Mouse (Mus musculus) embryonic facial prominence, embryonic 14.5 days (tissue): ENCODE data around the gene Eef1akmt3. TPM values are rescaled to one million over a fixed set of nuclear protein-coding genes. Genes with fewer than 3 reads are reported as not detected.

Source experiments
- ATAC-seq: fragments of 200-750 bp; cut with Nextera tagmentation; 2 replicates; pipeline ENCODE4 v1.8.0; 2017; ENCODE audit warnings: low read depth, moderate number of reproducible peaks, moderate TSS enrichment
- DNase-seq: peaks from one replicate; pipeline ENCODE4 v3.0.0-alpha.2; 2015; ENCODE audit warnings: low spot score
- H3K27ac ChIP-seq: fragments of 300-500 bp; sonication (generic); replicated peaks from 2 replicates; pipeline ENCODE4 v1.5.1; 2014; ENCODE audit warnings: low read depth, mild to moderate bottlenecking, low read length, moderate library complexity
- H3K27me3 ChIP-seq: fragments of 300-500 bp; sonication (generic); replicated peaks from 2 replicates; pipeline ENCODE4 v1.6.1; 2014; ENCODE audit warnings: low read length; ENCODE audit not compliant: control insufficient read depth, insufficient read depth
- H3K36me3 ChIP-seq: fragments of 300-500 bp; sonication (generic); 2 replicates; pipeline ENCODE4 v1.6.1; 2014; ENCODE audit warnings: low read length, mixed read lengths; ENCODE audit not compliant: control insufficient read depth, insufficient read depth
- H3K4me1 ChIP-seq: fragments of 300-500 bp; sonication (generic); 2 replicates; pipeline ENCODE4 v1.6.1; 2014; ENCODE audit warnings: antibody characterized with exemption, low read length; ENCODE audit not compliant: control insufficient read depth, insufficient read depth
- H3K4me2 ChIP-seq: fragments of 300-500 bp; sonication (generic); 2 replicates; pipeline ENCODE4 v1.6.1; 2014; ENCODE audit warnings: low read depth, mild to moderate bottlenecking, low read length, moderate library complexity, mixed read lengths
- H3K4me3 ChIP-seq: fragments of 300-500 bp; sonication (generic); 2 replicates; pipeline ENCODE4 v1.5.1; 2014; ENCODE audit warnings: low read depth, mild to moderate bottlenecking, low read length
- H3K9ac ChIP-seq: fragments of 300-500 bp; sonication (generic); 2 replicates; pipeline ENCODE4 v1.6.1; 2014; ENCODE audit warnings: low read depth, mild to moderate bottlenecking, low read length, moderate library complexity, mixed read lengths
- H3K9me3 ChIP-seq: fragments of 300-500 bp; sonication (generic); 2 replicates; pipeline ENCODE4 v1.6.1; 2016; ENCODE audit warnings: low read length; ENCODE audit not compliant: control insufficient read depth
- WGBS: fragments of 180-500 bp; shearing (Covaris S2); extraction: QIAGEN DNeasy Blood & Tissue Kit; methylation state at CpG from one replicate; pipeline ENCODE4 v1.1.7; 2014; 5-methylcytosine and 5-hydroxymethylcytosine counted together
- polyA plus RNA-seq: library from polyadenylated mRNA; unstranded; fragments of >200 nt; fragmentation: Nextera tagmentation; extraction: Ambion mirVana; gene quantifications from 2 replicates; pipeline ENCODE4 v1.2.1, GENCODE M21; 2014

Eef1akmt3 gene
- polyA plus RNA-seq, 1 experiment from 2014 or later = 1.0 TPM

DNA sequence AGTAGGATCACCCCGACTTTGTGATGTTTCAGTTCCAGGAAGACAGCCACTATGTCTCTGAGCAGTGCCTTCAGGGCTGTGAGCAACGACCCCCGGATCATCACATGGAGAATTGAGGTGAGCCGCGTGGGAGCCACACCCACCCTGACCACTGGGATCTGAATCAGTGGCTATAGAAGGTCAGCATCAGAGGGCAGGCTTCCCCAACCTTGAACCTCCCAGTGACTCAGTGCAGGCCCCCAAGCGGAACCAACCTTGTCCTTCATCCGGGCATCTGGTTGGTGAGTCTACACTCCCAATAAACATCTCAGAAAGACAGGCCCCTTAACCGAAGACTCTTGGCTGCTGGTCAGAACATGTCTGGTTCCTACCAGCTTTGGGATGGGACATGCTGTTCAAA is 38.0 kb downstream of the Eef1akmt3 start:
- Histone ChIP-seq H3K27ac (no peak overlapping the region), H3K4me3 (no peak overlapping the region), H3K27me3 (no peaks in the 10 kb centered on the region), H3K9me3 (no peaks in the 10 kb centered on the region), H3K4me2 (no peak overlapping the region), H3K4me1 (no peaks in the 10 kb centered on the region), H3K9ac (no peak overlapping the region), H3K36me3 (peaks cover 25% of the 10 kb centered on the region)
- no peak for DNase-seq
- 82% methylated on average over 8 of the region's 8 CpGs for WGBS
- no peak for ATAC-seq

DNA sequence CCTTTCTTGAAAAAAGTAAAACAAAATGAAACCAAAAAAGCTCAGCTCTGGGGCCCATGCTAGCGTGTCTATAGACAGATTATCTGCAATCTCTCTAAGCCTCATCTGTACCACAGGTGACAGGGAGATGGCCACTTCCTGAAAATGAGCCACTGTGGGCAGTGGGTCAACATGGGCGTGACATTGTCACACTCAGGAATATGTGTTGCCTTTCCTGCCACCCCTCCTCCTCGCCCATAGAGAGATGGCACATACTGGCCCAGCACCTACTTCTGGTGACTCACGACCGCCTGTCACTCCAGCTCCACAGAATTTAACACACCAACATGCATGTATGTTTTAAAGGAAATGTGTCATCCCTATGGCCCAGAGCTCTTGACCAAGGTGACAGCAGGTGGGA is 38.5 kb downstream of the Eef1akmt3 start:
- DNase-seq = no peak
- Histone ChIP-seq H3K4me1 (no peaks in the 10 kb centered on the region), H3K27ac (no peak overlapping the region), H3K36me3 (peaks cover 31% of the 10 kb centered on the region), H3K27me3 (no peaks in the 10 kb centered on the region), H3K4me3 (no peak overlapping the region), H3K4me2 (no peak overlapping the region), H3K9ac (no peak overlapping the region), H3K9me3 (no peaks in the 10 kb centered on the region)
- 82% methylated on average over 5 of the region's 5 CpGs for WGBS
- ATAC-seq = no peak

DNA sequence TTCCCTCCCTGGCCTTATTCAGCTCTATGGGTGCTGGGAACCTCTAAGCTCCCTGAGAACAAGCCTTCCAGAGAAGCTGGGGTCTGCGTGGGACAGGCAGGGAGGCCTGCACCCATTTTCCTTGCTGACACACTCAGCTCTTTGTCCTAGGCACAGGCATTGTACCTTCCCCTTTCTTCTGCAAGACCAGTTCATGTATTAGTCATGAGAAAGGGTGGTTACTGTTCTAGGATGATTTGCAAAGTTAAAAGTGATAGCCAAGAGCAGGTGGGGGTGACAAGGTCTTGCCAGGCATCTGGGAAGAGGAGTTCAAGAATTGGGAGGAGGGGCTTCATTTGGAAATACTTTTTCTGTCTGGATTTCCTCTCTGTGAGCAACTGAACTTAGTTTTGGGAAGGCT is 39.3 kb downstream of the Eef1akmt3 start:
- H3K36me3 ChIP-seq = peaks cover 38% of the 10 kb centered on the region
- DNase-seq (no peak), ATAC-seq (no peak)
- H3K27ac ChIP-seq = no peak overlapping the region
- 83% methylated on average over 1 of the region's 1 CpGs for WGBS
- H3K4me3 ChIP-seq = no peak overlapping the region
- H3K9me3 ChIP-seq = no peaks in the 10 kb centered on the region
- H3K9ac ChIP-seq = no peak overlapping the region
- no peak overlapping the region for H3K4me2 ChIP-seq
- no peaks in the 10 kb centered on the region for H3K4me1 ChIP-seq
- no peaks in the 10 kb centered on the region for H3K27me3 ChIP-seq

DNA sequence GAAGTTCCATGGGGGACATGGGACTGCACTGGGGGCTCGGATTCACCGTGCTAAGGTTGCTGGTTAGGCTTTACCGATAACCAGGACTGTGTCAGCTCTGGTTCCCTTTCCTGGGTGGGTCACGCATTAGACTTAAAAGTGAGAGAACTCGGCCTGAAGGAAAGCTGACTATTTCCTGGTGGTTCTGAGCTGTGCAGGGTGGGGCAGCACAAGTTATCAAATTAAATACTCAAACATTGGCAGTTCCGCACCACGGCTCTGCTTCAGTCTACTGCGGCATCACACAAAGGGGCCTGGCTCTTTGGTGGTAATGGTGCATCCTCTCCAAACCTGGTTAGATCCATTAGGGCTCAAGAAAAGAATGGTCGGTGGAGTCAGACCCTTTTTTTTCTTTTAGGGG is 40.0 kb downstream of the Eef1akmt3 start:
- 0 out of 2 replicates have a peak overlapping the region, but pooled peaks have one; percentile 28 for H3K27ac ChIP-seq
- H3K27me3 ChIP-seq = no peaks in the 10 kb centered on the region
- no peak for DNase-seq
- WGBS = 72% methylated on average over 9 of the region's 9 CpGs
- H3K4me1 ChIP-seq = no peaks in the 10 kb centered on the region
- ATAC-seq = no peak
- H3K9ac ChIP-seq = no peak overlapping the region
- no peak overlapping the region for H3K4me2 ChIP-seq
- no peak overlapping the region for H3K4me3 ChIP-seq
- H3K9me3 ChIP-seq = no peaks in the 10 kb centered on the region
- H3K36me3 ChIP-seq = peaks cover 38% of the 10 kb centered on the region

DNA sequence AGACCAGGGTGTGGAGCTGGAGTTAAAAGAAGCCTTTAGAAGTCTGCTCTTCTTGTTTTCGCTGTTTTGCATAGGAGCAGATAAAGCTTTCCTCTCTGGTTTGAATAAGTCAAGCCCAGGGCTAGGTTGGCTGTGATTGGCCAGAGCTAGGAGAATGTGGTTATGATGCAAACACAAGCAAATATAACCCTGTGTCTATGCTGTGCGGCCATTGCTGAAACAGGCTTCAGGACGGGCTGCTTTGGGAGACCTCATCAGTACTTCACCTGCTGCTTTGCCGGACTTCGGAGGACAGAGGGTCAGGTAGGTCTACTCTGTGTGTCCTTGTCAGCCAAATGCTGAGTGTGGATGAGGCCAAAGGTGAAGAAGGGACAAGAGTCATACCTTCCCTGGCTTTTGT is 40.8 kb downstream of the Eef1akmt3 start, which contains the start of gene Avil:
Gene Avil (plus strand): TSS at position 181 of the 400 bp plus-strand sequence.
- H3K27ac ChIP-seq = peak within 1 kb of the TSS; percentile 28; the same call in 1 of the 2 replicates
- 94% methylated on average over 5 of the region's 5 CpGs for WGBS
- peak; percentile 8; the same call in 1 of the 2 replicates for ATAC-seq

DNA sequence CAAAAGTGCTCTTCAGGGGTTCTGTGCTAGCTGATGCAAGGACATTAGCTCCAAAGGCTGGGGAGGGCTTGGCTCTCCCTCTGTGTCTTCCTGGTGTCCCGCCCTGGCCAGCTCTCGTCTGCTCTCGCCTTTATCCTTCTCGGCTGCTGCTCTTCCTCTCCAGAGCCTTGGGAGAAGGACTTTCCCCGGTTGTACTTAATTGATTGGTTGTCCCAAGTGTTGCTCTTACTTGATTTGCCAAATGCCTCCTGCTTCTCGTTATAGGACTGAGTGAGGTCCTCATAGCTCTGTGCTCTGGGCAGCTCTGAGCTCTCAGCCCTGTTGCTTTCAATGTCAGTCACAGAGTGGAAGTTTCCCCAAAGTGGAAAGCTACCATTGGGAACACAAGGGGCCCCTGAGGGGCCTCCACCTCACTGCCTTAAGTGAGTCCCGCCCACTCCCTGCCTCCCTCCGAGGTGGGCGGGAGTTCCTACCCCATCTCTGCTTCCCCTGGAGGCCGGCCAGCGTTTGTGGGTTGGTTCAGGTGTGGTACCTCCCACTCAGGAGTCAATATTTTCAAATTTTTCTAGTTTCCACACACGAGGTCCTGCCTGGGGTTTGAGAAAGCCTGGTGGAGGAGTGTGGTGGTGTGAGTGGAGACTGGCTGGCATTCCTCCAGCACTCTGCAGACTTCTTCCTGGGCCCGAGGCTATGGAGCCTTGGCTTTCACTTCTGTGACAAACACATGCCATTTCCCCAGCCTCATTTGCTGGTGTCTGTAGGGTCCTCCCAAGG is 43.8 kb downstream of the Eef1akmt3 start:
- ATAC-seq = no peak
- no peaks in the 10 kb centered on the region for H3K27me3 ChIP-seq
- peaks cover 76% of the 10 kb centered on the region for H3K36me3 ChIP-seq
- H3K4me2 ChIP-seq = no peak overlapping the region
- H3K27ac ChIP-seq = no peak overlapping the region
- no peaks in the 10 kb centered on the region for H3K4me1 ChIP-seq
- H3K9me3 ChIP-seq = no peaks in the 10 kb centered on the region
- no peak overlapping the region for H3K9ac ChIP-seq
- 62% methylated on average over 13 of the region's 13 CpGs for WGBS
- H3K4me3 ChIP-seq = no peak overlapping the region
- DNase-seq = no peak

More for the DNA sequence above, 40.8 kb downstream of the Eef1akmt3 start, which contains the start of gene Avil:
- H3K27me3 ChIP-seq = no peaks in the 10 kb centered on the region
- H3K4me1 ChIP-seq = no peaks in the 10 kb centered on the region
- no peak within 1 kb of the TSS for H3K9ac ChIP-seq
- DNase-seq = no peak
- peaks cover 46% of the 10 kb centered on the region for H3K36me3 ChIP-seq
- H3K4me2 ChIP-seq = no peak within 1 kb of the TSS
- H3K9me3 ChIP-seq = no peaks in the 10 kb centered on the region
- H3K4me3 ChIP-seq = no peak within 1 kb of the TSS

DNA sequence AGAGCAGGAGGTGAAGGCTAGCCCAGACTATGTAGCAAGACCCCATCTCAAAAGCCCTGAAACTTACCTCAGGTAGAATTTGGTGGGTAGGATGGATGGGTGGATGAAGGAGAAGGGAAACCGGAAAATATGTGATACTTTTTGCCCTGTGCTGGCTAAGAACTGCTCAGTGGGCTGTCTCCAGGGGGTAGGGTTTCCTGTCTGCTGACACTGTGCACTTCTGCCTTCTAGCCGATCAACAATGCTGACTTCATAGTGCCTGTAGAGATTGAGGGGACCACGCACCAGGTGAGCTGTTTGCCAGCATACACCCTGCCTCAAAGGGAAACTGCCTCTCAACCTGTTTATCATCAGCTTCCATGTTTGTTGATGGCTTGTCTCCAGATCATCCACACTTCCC is 47.7 kb downstream of the Eef1akmt3 start:
- DNase-seq (no peak), ATAC-seq (no peak)
- Histone ChIP-seq H3K9me3 (no peaks in the 10 kb centered on the region), H3K36me3 (peaks cover 68% of the 10 kb centered on the region), H3K27me3 (no peaks in the 10 kb centered on the region), H3K4me2 (no peak overlapping the region), H3K9ac (no peak overlapping the region), H3K4me1 (peaks cover 3% of the 10 kb centered on the region; the same call in 1 of the 2 replicates), H3K4me3 (no peak overlapping the region), H3K27ac (no peak overlapping the region)
- 73% methylated on average over 3 of the region's 3 CpGs for WGBS

DNA sequence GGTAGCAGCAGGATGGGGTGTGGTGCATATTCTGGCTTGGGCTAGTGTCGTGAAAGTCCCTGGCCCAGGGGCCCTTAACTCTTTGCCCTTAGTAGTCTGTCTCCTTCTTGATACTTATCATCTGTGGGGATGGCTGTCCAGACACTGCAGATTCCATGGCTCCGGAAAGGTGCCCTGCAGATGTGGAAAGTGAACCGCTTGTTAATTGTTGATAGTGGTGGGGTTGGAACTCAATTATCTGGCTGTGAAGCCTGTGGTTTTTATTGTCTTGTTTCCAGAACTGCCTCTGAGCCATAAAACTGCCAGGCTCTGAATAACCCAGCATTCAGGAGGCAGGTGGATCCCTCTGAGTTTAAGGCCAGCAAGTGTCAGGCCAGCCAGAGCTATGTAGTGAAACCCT is 49.6 kb downstream of the Eef1akmt3 start:
- peaks cover 51% of the 10 kb centered on the region for H3K36me3 ChIP-seq
- H3K9me3 ChIP-seq = no peaks in the 10 kb centered on the region
- H3K4me3 ChIP-seq = no peak overlapping the region
- H3K4me2 ChIP-seq = no peak overlapping the region
- peaks cover 18% of the 10 kb centered on the region for H3K4me1 ChIP-seq
- DNase-seq (no peak), ATAC-seq (no peak)
- H3K9ac ChIP-seq = no peak overlapping the region
- no peak overlapping the region for H3K27ac ChIP-seq
- H3K27me3 ChIP-seq = no peaks in the 10 kb centered on the region
- 69% methylated on average over 3 of the region's 3 CpGs for WGBS
